Mouse (Mus musculus): ENCODE measurements around the gene Zfr.

The Zfr gene

DNA sequence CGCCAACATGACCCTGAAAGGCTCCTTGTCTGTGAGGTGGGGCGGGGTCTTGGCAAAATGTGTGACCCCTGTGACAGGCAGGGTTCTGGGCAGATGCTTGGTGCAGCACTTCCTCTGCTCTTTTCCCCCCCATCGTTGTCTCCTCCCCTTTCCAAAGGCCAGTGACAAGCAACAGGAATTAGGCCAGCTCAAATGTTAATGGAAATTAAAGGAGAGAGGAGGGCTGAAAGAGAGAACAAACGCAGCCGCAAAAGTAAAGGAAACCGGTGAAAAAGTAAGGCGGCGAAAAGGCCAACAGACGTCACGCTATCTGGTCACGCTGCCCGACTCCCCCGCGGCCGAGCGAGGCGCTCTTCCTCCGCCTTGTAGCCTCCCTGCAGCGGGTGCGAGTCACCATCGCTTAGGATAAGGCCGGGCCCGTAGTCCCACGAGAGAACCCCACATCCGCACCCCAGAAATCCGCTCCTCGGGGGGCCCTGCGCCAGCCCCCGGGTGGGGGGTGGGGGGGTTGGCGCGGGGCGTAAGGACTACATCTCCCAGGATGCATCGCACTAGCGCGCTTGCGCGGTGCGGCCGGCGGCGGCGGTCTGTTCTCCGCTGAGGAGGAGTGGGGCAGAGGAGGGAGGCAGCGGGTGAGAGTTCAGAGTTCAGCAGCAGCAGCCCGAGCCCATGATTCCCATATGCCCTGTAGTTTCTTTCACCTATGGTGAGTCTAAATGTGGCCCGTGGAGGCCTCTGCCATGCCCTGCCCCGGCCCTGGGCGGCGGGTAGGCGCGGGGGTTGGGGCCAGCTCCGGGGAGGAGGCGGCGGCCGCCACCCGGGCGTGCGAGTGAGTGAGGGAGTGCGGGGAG is at the start of gene Zfr:
TSS of gene Zfr (plus strand) at position 590 of the 851 bp plus-strand sequence.
- peak; percentile 96 for DNase-seq (ENCODE audit: low read depth)

DNA sequence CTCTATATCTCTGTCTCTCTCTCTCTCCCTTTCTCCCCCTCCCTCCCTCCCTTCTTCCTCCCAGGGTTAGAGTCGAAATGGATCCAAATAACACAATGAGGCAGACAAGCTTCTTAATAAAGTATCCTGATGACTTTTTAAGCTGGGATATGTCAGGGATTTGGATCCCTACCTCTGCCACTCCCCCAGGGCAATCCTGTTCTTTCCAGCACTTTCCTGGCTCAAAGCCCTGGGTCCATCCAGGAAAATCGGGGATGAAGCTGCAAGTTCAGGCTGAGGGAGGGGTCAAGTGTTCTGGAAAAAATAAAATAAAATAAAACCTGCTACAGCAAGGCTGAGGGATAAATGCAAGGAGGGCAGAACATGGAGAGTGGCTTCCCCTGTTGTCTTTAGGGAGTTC is 49.7 kb upstream of the Zfr start:
- no peak for DNase-seq (ENCODE audit: low read depth)

DNA sequence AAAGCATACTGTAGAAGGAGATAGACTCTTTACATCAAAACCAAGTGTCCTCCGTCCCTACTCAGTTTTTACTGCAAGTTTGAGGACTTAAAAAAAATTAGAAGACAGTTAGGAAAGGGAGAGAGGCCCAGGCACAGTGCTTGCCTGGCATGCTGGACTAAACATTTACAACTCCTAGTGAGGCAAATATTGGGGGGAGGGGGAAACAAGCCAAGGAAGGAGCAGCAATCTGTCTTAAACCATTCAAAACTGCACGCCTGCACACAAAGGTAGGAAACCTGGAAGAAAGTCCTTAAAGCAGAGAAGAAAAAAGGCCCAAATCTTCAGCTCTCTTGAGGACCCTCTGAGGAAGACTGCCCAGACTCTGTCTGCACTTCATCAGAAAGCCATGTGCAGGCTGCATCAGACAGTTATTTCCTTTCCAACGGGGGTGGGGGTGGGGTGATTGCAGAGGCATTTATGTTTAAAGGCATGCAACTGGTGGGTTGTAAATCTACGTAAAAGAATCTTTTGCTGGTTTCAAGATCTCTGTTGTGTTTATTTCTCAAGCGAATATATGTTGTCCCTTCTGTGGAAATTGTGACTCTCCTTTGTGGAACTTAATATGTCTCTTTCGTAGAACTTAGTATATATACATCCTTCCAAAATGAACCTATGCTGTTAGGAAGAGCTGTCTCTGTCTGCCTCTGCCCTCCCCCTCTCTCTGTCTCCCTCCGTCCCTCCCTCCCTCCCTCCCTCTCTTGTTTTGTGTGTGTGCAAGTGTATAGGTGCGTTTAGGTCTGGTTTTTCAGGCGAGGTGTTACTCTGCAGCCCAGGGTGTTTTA is 49.0 kb upstream of the Zfr start:
- peak; percentile 31 for DNase-seq (ENCODE audit: low read depth)

DNA sequence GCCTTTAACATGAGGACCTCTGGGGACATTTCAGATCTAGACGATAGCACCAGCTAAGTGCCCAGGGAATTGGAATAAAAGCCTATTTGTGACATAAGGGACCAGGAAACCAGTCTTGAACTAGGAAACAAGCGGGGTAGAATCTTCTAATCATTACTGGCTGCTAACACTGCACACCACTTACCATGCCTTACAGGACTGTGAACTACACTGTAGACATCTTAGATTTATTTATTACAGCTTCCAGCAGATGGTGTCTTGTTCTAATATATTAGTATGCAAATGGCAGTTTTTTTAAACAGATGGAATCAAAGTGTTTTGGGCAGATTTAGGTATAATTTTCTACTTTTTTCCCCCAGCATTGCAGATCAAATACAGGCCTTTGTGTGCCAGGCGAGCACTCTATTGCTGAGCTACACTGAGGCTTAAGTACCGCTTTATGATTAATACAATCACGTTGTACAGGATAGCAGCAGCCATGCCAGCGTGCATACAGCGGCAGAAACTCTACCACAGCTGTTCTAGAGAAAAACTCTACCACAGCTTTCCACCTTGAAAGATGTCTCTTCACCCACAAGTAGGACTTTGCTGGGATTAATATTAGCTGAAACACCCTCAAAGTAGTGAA is 44.8 kb upstream of the Zfr start:
- no peak for DNase-seq (ENCODE audit: low read depth)

DNA sequence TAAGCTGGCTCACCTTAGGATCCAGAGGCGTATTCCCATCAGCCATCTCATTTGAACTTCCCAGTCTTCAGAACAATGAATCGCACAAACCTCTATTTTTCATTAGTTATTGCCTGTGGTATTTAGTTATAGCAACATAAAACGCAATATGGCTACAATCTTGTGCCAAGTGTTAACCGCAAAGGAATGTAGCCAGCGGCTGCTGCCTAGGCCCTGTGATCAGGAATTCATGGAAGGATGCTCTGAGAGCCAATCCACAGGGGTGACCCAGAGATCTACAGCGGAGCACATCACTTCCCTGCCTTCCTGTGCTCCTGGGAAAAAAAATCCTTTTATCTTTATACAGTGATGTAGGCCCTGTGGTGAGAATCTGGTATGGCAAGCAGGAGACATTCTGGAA is 43.2 kb upstream of the Zfr start:
- no peak for DNase-seq (ENCODE audit: low read depth)

DNA sequence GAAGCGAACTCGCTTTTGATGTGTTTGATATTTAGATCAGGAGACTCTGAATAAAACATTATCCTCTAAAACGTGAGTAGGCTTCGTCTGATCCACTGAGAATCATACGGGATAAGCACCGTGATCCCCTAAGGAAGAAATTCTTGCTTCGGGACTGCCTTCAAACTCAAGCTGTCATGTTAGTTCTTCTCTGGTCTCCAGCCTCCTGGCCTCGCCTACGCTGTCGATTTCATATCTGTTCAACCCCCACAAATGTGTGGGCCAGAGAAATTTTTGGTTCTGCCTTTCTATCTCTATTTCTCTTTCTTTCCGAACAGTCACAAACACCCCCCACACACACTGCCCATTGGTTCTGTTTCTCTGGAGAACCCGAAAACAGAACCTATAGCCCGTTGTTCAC is 35.3 kb upstream of the Zfr start:
- DNase-seq (ENCODE audit: low read depth): no peak

DNA sequence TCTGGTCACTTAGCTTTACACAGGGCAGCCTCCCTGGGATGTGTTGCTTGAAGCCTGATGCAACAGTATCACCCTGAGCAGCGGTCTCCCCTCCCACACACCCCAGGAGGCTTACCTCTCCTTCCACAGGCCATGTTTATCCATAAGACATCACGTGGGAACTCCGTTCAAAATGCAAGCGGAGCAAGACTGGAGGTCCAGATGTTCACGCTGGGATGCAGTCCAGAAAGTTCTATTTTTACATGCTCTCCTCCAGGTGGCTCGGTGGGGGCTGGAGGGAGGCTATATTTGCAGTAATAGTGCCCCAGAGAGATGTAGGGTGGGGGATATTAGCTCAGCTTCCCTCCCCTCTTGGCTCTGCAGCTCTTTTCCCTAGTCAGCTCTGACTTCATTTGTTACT is 33.5 kb upstream of the Zfr start:
- no peak for DNase-seq (ENCODE audit: low read depth)

DNA sequence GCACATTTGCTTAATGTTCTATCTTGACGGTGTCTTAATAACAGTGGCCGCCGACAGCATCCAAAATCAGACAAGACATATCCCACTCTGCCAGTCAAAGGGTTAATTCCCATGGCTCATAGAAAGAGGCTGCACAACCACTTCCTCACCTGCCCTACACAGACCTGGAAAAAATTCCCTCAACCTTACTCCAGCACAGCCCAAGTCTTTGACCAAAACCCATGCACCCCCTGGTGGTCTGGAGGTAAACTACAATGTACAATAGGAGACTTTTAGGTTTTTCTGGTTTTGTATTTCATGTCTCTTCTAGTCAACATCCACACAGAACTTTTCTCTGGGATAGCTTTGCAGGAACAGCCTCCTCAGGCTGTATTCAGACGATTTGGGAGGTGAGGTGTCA is 32.8 kb upstream of the Zfr start:
- DNase-seq (ENCODE audit: low read depth): peak; percentile 75

DNA sequence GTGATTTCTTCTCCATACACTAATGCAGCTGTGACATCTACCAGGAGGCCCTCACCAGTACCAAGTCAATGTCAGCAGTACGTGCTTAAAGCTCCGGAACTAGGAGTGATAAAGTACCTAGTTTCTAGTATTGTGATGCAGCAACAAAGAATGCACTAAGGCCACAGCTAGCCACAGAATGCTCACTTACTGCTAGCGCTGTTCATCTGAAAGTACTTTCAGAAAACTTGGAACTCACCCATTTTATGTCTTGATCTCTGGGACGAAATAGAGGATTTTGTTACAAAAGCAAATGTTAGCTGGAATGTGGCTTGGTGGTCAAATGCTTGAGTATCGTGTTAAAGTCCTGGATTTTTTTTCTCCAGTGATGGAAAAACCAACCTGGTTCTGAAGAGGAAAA is 30.0 kb upstream of the Zfr start:
- no peak for DNase-seq (ENCODE audit: low read depth)

DNA sequence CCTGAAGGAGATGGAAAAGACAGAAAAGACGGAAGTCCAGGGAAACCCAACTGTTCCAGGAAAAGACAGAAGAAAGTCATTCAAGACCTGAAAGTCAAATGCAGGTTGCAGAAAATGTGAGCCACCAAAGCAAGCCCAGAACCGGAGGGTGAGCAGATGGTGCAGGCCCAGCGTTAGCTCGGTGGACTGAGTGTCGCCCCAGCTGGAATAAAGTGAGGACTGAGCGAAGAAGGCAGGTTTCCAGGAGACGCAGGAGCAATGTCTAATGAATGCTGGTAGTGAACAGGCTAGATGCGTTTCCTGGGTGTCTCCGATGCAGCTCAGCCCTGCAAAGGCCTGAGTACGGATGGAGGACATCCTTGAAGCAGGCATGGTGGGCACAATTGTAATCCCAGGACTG is 29.5 kb upstream of the Zfr start:
- no peak for DNase-seq (ENCODE audit: low read depth)

DNA sequence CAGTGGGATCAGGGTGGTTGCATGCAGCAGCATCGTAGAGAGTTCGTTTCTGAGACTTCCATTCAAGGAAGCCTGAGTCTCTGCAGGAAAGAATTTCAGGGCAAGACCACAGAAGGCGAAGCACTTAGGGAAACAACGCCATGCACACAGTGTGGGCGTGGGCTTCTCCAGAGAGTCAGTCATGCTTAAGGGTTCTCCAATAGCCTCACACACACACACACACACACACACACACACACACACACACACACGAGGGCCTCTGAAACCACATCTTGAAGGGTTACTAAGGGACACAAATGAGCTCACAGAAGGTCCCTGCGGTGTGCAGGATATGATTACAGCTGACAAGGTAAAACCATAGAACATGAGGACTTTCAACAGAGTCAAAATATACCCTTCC is 27.5 kb upstream of the Zfr start:
- DNase-seq (ENCODE audit: low read depth): no peak

DNA sequence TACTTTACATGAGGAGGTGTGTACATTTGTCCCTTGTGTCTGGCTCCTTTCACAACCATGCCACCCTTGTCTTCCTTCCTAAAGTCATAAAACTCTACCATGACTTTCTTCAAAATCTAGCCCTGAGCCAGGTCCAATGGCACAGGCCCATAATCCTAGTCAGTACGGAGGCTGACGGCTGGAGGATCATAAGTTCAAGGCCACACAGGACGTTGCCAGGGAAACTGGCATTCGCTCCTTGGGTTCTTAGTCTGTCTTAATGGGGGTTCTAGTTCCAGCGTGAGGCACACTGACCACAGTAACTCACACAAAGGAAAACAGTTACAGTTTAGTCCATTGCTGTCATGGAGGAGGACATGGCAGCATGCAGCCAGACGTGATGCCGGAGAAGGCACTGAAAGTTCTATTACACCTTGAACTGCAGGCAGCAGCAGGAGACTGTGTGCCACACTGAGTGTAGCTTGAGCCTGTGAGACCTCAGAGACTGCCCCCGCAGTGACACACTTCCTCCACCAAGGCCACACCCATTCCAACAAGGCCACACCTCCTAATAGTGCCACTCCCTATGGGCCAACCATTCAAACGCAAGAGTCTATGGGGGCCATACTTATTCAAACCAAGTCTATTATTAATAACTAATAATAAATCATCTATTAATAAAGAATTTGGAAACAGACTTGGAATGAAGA is 26.5 kb upstream of the Zfr start:
- no peak for DNase-seq (ENCODE audit: low read depth)

DNA sequence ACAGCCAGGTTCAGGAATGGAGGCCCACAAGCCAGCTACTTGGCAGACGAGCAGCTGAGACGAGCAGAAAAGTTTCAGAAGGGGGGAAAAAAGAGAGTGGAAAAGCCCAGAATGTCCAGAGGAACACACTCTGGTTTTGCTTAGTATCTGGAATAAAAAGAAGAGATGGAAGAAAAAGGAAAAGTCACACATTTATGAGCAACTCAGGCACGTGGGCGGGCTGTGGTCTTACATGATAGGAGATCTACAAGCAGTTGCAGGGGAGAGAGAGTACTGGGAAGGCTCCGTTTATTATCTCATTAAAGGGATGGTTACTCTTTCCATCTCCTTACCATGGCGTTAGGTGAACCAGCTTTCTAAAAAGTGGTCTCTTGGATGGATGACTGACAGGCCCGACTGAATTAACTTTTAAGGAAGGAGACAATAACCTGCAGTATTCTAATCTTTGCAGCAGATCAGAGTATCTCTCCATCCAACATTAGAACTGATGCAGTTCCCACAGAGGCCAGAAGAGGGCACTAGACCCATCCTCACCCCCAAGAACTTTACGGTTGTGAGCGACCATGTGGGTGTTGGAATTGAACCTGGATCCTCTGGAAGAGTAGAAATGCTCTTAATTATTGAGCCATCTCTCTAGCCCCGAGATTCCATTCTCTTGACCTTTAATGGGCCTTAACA is 25.7 kb upstream of the Zfr start:
- DNase-seq (ENCODE audit: low read depth): peak; percentile 81

DNA sequence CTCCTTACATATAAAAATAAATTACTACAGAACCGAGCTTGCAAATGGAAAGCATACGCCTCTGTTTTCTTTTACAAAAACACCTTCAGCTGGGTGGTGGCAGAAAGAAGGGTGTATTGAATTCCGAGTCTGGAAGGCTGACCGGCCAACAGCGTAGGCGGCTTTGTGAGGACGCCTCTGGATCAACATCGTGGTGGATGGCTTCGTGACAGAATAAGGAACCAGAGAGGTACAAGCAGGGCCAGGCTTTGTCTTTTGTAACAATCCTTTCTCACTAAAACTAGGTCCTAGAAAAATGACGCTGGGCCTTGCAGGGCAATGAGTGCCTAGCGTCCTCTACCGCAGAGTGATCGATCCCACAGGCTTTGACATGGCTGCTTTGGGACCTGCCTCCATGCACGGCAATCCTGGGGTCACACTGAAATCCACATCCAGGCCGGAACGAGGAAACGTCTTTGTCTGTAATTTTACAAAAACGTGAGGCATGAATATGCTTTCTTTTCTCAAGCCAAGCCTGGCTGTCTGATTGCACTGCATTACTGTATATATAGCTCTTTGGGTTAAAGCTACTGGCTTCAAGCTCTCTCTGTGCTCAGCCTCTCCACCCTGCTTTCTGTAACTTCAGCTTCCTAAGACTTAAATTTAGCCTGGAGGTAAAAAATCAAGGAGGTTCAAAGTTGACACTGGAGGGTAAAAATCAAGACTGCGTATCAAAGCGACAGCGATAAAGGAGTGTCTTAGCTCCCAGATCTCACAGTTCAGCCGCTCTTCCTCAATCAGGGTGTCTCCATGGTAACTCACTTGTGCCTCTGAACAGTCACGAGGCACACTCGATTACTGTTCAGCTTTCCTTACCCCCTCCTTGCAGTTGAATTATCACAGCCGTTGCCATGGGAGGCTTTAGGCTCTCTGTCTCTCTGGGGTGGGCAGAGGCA is 24.3 kb upstream of the Zfr start:
- no peak for DNase-seq (ENCODE audit: low read depth)

DNA sequence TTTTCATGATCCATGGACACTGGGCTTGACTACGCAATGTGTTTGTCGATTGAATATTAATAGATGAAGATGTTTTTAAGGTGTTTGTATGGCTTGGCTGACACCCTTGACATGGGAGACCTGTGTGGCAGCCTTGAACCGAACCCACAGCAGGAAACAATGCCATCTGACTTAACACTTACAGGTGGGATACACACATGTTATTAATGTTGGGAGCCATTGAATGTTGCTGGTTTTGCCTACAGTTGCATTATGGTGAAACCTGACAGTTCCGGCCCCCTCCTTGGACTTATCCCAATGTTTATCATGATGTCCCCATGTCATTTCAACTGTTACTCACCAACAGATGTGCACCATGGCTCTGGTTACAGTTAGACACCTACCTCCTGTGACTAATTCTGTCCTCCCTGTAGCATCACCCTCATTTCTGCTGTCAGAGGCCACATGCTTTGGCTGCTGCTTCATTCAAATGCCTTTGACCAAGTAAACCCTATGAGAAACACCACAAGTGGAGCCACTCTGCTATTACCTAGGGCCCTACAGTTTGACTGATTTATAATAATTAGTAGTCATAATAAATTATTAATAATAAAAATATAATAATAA is 23.6 kb upstream of the Zfr start:
- DNase-seq (ENCODE audit: low read depth): no peak

DNA sequence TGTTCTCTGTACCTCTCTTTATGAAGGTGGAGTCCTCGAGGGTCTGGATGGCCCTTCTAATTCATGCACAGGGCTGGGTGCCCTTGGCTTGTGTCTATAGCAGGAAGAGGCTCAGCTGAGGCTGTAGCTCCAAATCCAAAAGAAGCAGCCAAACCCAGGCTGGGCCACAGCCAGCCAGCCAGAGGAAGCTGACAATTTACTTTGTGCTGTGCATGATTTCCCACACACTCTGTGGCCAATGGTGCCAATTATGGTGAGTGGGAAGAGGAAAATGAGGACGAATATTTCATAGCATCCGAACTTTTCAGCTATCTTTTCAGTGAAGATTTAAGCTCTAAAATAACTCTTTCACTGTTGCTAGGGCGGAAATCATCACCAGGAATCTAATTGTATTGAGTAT is 21.2 kb upstream of the Zfr start:
- no peak for DNase-seq (ENCODE audit: low read depth)

DNA sequence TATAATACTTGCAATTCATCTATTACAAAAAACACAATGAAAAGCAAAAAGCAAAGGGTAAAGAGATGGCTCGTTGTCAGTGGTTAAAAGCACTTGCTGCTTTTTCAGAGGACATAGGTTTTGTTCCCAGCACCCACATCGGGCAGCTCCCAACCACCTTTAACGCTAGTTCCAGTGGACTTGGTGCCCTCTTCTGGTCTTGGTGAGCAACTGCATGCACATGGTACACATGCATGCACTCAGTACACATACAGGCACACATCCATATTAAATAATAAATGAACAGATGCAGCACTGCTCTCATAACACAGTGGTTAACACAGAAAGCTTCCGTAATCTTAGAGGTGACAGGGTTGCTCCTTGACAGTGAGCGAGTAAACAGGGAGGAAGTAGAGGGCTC is 20.3 kb upstream of the Zfr start:
- DNase-seq (ENCODE audit: low read depth): no peak

DNA sequence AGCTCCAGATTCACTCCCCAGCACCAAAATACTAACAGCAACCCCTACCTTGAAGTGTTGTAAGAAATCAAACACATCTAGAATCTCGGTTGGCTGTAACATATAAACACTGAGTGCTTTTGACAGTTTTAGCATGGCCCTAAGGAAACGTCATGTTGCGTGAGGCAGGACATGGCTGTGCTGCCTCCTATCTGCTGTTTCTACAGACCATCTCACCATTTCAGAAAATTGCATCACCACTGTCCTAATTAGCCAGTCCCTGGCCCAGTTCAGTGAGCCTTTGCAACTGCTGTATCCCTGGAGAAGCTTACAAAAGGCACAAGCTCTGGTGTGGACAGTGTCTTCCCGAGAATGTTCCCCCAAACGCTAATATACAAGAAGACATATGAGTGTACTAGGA is 16.7 kb upstream of the Zfr start:
- DNase-seq (ENCODE audit: low read depth): no peak

DNA sequence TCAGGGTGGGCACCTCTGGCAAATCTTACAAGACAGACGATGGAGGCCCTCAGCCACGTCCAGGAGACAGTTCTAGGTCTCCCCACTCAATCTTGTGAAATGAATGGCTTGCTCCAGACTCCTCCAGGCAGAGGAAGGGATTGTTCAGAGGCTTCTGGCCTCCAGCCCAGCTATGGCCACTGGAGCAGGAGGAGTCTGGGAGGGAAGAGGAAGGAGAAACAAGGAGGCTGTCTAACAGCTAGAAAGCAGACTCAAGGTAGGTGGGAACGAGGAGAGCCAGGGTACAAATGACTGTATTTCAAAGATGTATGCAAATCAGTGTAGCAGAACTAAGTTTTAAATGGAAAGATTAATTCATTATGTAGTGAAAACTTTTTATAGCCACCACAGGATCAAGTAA is 13.9 kb upstream of the Zfr start:
- DNase-seq (ENCODE audit: low read depth): no peak

DNA sequence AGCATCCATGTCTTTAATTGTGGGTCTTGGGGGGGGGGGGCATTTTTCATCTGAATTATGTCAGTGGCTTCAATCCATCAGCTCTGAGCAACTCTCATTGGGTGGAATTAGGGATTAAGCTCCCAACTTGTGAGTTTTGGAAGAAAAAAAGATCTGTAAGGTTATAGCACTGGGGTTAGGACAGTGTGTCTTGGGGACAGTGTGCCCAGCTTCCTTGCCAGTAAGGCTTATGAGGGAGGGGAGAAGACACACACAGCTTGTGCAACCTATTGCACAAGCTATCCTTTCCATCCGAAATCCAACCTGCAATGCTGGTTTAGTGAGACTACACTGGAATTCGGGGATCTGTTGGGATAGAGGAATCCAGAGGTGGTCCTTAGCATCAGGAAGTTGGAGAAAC is 12.8 kb upstream of the Zfr start:
- no peak for DNase-seq (ENCODE audit: low read depth)
